Mouse (Mus musculus): ENCODE measurements around the gene Pde4d.

Pde4d gene

DNA sequence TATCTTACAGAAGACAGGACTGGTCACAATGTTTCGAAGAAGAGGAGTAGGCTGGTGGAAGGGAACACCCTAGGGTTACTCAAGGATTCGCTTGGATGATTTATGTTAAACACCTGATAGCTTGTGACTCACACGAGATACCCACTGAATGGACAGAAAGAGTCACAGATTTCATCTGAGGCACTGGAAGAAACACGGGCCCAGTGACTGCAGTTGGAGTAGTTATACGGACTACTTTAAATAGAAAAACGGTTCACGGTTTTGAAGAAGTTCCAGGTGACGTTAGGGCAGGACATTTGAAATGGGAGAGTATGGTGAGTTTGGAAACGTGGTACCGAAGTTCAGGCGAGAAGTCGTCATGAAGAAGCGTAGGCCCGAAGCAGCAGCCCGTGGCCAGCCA, 1475.0 kb downstream of the Pde4d start:
- DNase-seq (ENCODE audit: low spot score): no peak

DNA sequence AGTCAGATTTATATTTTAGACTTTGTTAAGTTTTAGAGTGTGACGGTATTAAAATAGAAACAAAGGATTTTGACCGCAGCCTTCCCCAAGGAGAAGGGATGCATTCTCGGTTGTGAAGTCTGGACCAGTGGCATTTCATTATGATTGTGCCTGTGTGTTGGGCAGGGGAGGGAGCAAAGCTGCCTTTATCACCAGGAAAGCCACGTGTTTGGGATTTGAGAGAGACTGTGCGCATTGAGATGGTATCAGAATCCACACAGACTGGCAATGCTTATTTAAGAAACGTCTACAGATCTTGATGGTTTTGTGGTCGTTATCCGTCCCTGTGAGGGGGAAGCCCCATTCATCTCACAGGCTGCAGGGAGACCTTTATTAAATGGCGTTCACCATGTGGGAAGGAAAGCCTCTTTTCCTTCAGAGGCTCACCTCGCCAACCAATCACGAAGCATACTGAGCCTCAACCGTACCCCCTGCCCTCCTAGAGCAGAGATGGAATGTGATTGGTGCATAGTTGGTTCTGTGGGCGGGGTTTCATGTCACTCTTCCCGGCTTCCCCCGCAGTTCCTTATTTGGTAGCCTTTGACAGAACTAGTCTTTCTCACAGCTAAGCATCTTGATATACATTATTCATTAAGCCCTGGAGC, 1476.7 kb downstream of the Pde4d start:
- no peak for DNase-seq (ENCODE audit: low spot score)

GRCm38 (mm10) chr13:109927782-109928181, 1478.0 kb downstream of the Pde4d start:
- DNase-seq (ENCODE audit: low spot score): no peak

GRCm38 (mm10) chr13:109932688-109933087, 1482.9 kb downstream of the Pde4d start:
- no peak for DNase-seq (ENCODE audit: low spot score)

DNA sequence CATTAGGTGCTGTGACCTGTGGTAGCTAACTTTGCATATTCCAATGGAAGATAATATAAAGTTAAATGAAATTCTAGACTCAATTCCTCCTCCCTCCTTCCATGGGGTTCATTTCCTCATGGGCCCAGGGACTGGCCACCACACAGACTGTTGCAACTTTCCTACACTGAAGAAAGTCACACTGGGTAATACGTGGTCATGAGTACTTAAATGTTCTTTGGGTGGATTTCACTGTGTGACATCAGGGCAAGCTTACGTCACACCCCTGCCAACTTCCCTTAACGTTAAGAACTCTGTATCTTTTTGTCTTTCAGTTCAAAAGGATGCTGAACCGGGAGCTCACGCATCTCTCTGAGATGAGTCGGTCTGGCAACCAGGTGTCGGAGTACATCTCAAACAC, 1483.8 kb downstream of the Pde4d start:
- DNase-seq (ENCODE audit: low spot score): no peak

DNA sequence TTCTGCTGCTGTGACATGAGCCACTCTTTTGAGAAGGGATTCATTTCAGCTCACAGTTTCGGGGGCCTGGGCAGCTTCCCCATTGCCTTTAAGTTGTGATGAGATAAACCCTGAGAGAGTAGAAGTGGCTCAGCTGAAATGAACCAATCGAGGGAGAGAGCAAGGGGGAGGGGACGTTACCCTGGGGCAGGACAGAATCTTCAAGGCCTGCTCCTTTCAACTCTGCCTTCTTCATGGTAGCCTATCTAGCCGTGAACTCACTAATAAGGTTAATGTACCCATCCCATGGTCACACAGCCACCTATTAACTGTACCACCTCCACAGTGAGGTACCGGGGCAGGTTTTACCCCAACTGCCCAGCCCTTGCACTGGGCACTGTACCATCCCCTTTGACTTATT, 1487.1 kb downstream of the Pde4d start:
- no peak for DNase-seq (ENCODE audit: low spot score)

DNA sequence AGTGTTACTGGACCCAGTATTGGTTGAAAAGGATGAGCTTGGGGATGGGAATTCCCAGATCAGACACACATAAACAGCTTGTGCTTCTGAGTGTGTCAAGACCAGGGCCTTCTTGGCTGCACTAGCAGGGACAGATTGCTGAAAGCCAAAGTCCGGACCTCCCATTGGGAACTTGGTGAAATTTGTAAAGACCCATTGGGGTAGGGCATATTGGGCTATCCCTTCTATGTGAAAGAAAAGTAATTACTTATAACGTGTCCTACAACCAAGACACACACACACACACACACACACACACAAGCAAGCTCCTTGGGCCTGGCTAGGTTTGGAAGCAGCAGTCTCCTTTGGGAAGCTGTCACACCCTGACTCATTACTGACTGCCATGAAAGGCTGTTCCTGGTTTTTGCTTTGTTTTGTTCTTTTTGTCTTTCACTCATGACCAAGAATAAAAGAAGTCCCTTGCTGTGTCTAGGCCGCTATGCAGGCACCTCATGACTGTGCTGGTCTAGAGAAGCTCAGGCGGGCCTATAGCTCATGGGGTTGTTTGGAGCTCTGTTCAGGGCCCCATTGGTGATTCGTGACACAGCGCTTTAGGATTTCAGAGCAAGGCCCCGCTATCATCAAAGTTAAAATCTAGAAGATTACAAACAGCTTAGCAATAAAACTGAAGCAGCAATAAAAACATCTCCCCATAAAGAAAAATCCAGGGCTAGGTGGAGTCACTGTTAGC, 1495.2 kb downstream of the Pde4d start:
- no peak for DNase-seq (ENCODE audit: low spot score)

GRCm38 (mm10) chr13:109951466-109951865, 1501.7 kb downstream of the Pde4d start:
- no peak for DNase-seq (ENCODE audit: low spot score)

GRCm38 (mm10) chr13:109954189-109954588, 1504.4 kb downstream of the Pde4d start:
- DNase-seq (ENCODE audit: low spot score): no peak

GRCm38 (mm10) chr13:109957953-109958352, 1508.2 kb downstream of the Pde4d start:
- no peak for DNase-seq (ENCODE audit: low spot score)

- no peak for DNase-seq (ENCODE audit: low spot score)
These were observed 1533.2 kb downstream of the Pde4d start for GRCm38 (mm10) chr13:109982821-109983443.

DNA sequence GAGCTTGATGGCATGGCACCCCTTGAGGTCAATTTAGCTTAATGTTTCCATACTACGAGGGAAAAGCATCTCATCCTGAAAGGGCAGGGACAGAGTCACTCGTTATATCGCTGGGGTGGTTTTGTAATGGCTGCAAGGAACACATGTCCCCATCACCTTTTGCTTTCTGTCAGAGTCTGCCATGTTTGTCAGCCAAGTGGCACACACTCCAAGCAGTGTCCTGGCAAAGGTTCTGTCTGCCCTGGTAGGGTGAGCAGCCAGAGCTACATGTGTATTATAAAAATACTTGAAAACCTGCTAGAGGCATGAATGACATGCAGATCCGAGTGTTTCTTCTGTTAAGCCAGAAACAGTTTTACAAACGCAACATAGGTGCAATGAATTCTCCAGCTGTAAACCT, 1535.7 kb downstream of the Pde4d start:
- no peak for DNase-seq (ENCODE audit: low spot score)

- no peak for DNase-seq (ENCODE audit: low spot score)
These were observed 1536.1 kb downstream of the Pde4d start for GRCm38 (mm10) chr13:109985892-109986291.

- no peak for DNase-seq (ENCODE audit: low spot score)
These were observed 1543.2 kb downstream of the Pde4d start for GRCm38 (mm10) chr13:109992775-109993505.

DNA sequence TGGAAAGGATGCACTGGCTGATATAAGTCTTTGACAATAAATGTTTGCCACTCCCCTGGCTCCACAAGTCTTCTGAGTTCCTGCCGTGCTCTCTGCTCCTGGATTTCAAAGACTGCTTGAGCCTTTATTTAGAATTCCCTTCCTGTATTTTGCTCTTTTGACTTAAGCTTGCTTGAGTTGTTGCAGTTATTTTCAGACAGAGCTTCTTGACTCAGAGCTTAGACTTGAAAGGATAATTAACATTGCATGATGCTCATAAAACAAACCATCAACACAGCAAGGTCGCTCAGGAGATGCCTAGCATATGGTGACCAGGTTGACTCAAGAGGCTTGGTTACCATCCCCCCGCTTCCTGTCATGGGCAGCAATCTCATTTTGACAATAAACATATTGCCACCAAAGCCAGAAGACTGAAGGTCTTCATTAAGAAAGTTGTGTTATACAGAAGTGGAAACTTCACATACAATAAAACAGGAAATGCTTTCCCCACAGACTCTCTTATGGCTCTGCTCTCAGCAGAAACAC, 1544.6 kb downstream of the Pde4d start:
- DNase-seq (ENCODE audit: low spot score): no peak

DNA sequence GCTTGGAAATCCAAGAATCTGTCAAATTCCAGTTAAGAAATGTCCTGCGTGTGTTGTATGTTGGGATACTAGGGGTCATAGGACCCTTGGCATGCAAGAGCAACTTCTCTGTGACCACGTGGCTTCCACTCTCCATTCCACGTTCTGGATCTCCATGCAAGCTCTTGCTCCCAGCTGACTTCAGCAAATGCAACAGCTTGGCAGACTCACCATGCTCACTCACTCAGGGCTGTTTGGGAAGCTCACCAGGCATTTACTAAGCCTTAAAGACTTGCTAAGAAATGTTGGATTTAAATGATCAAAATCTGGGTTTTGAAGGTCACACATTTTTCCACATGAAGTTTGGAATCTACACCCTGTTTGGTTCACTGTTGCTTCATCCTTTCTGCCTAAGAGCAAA, 1552.3 kb downstream of the Pde4d start:
- no peak for DNase-seq (ENCODE audit: low spot score)
